Mouse (Mus musculus): ENCODE data around the gene Qrich2. TPM values are rescaled to one million over a fixed set of nuclear protein-coding genes. Genes with fewer than 3 reads are reported as not detected.

Gene Qrich2
- total and polyA plus RNA-seq, 3 experiments, result 0.11 TPM; not detected in 2

DNA sequence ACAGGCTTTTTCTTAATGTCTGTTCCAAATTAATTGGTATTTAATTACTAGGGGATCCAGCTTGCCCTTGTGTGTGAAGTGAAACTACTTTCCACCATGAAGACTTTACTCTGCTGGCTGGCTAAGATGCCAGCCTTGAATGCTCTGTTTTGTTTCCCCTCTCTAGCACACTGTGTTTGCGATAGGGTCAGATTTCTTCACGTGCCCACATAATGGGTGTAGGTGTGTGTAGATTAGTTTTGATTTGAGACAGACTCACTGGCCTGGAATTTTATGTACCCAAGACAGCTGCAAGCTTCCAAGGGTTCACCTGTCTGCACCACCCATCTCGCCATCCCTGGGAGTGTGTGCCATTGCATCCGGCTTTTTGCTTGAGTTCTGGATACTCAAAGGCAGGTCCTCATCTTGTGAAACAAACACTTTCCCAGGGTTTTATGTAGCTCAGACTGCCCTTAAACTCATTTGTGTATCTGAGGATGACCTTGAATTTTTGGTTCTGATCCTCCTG is 47.5 kb upstream of the Qrich2 start:
- Histone ChIP-seq H3K36me3 (ENCODE audit: control insufficient read depth in 1 of 2, insufficient read depth in 2 of 2, low read length in 2 of 2) (peaks cover 0 to 9% of the 10 kb centered on the region in 2 experiments; a peak in 2 of 4 replicates), H3K4me3 (ENCODE audit: control insufficient read depth in 1 of 2, insufficient read depth in 1 of 2, low read depth in 2 of 2, low read length in 2 of 2) (no peak overlapping the region), H3K79me2 (ENCODE audit: control insufficient read depth, insufficient read depth, low read length, poor library complexity) (no peaks in the 10 kb centered on the region), H3K27ac (ENCODE audit: control insufficient read depth, low read depth, low read length) (no peak overlapping the region), H3K9ac (ENCODE audit: control insufficient read depth, low read depth, low read length, poor library complexity, severe bottlenecking) (no peak overlapping the region), H3K9me3 (replicated peaks; ENCODE audit: insufficient read depth, low read length) (no peaks in the 10 kb centered on the region), H3K27me3 (ENCODE audit: control insufficient read depth in 1 of 2, insufficient read depth in 2 of 2, low read length in 2 of 2) (no peaks in the 10 kb centered on the region), H3K4me1 (ENCODE audit: control insufficient read depth in 1 of 2, insufficient read depth in 2 of 2, low read length in 2 of 2) (peaks cover 7 to 15% of the 10 kb centered on the region in 2 experiments)
- DNase-seq (ENCODE audit: low read depth, low spot score), result no peak
- TF ChIP-seq RCOR1 (IDR thresholded peaks at IDR 0.05; ENCODE audit: low read depth, low read length) (peak; percentile 74; the same call in 1 of the 2 replicates), NRF1 (IDR thresholded peaks at IDR 0.05; ENCODE audit: insufficient read depth, low read depth, low read length, poor library complexity, severe bottlenecking) (no peak)

DNA sequence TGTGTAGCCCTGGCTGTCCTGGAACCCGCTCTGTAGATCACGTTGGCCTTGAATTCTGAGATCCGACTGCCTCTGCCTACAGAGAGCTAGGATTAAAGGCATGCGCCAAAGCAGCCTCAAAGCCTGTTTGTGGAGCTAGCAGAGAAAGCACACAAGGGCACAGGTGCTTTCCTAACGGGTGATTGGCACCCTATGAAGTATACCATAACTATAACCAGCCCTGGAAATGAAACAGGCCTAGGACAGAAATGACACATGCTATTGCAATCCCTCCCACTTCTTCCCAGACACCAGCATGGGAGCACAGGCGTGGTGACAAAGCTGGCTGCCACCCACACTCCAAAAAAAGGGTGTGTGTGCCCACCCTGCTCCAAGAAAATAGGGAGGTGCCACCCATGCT is 46.9 kb upstream of the Qrich2 start:
- Histone ChIP-seq H3K4me3 (ENCODE audit: control insufficient read depth in 1 of 2, insufficient read depth in 1 of 2, low read depth in 2 of 2, low read length in 2 of 2) (no peak overlapping the region), H3K27me3 (ENCODE audit: control insufficient read depth in 1 of 2, insufficient read depth in 2 of 2, low read length in 2 of 2) (no peaks in the 10 kb centered on the region)

DNA sequence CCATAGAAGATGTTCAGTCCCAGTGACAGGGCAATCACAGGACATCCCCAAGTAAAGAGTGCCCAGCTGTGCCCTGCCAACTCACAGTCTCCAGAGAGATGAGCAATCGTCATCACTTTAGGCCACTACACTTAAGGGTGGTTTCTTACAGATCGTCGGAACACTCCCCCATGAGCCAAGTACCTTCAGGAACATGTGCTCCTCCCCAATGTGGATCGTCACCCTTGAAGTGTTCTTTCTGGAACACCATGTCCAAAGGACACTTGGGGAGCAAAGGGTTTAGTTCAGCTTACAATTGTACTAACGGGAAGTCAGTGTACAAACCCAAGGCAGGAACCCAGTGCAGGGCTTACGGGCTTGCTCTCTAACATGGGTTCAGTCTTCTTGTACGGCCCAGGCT is 46.1 kb upstream of the Qrich2 start:
- DNase-seq (ENCODE audit: low read depth, low spot score), result no peak
- no peaks in the 10 kb centered on the region for H3K9me3 ChIP-seq (replicated peaks; ENCODE audit: insufficient read depth, low read length)
- no peak overlapping the region for H3K27ac ChIP-seq (ENCODE audit: control insufficient read depth, low read depth, low read length)
- no peaks in the 10 kb centered on the region for H3K27me3 ChIP-seq (ENCODE audit: control insufficient read depth in 1 of 2, insufficient read depth in 2 of 2, low read length in 2 of 2)
- no peak for TF ChIP-seq GATA1 (IDR thresholded peaks at IDR 0.05; ENCODE audit: low read depth, low read length)
- no peak for TF ChIP-seq BHLHE40 (IDR thresholded peaks at IDR 0.05; ENCODE audit: borderline replicate concordance, low read depth, low read length)
- no peak for TF ChIP-seq SIN3A (IDR thresholded peaks at IDR 0.05; ENCODE audit: low read length)
- TF ChIP-seq CHD2 (IDR thresholded peaks at IDR 0.05; ENCODE audit: low read length), result no peak
- no peaks in the 10 kb centered on the region for H3K79me2 ChIP-seq (ENCODE audit: control insufficient read depth, insufficient read depth, low read length, poor library complexity)
- peaks cover 0 to 17% of the 10 kb centered on the region in 2 experiments; a peak in 2 of 4 replicates for H3K36me3 ChIP-seq (ENCODE audit: control insufficient read depth in 1 of 2, insufficient read depth in 2 of 2, low read length in 2 of 2)
- H3K4me1 ChIP-seq (ENCODE audit: control insufficient read depth in 1 of 2, insufficient read depth in 2 of 2, low read length in 2 of 2), result peaks cover 16 to 23% of the 10 kb centered on the region in 2 experiments
- no peak overlapping the region for H3K9ac ChIP-seq (ENCODE audit: control insufficient read depth, low read depth, low read length, poor library complexity, severe bottlenecking)
- no peak overlapping the region for H3K4me3 ChIP-seq (ENCODE audit: control insufficient read depth in 1 of 2, insufficient read depth in 1 of 2, low read depth in 2 of 2, low read length in 2 of 2)

More for the DNA sequence above, 46.9 kb upstream of the Qrich2 start:
- no peaks in the 10 kb centered on the region for H3K9me3 ChIP-seq (replicated peaks; ENCODE audit: insufficient read depth, low read length)
- H3K9ac ChIP-seq (ENCODE audit: control insufficient read depth, low read depth, low read length, poor library complexity, severe bottlenecking), result no peak overlapping the region
- H3K36me3 ChIP-seq (ENCODE audit: control insufficient read depth in 1 of 2, insufficient read depth in 2 of 2, low read length in 2 of 2), result peaks cover 0 to 10% of the 10 kb centered on the region in 2 experiments; a peak in 2 of 4 replicates
- TF ChIP-seq TCF12 (IDR thresholded peaks at IDR 0.05; ENCODE audit: low read depth, low read length) (0 out of 2 replicates have a peak, but pooled peaks have one; percentile 12), ELF1 (IDR thresholded peaks at IDR 0.05; ENCODE audit: low read depth, low read length) (no peak)
- H3K27ac ChIP-seq (ENCODE audit: control insufficient read depth, low read depth, low read length), result no peak overlapping the region
- DNase-seq (ENCODE audit: low read depth, low spot score), result no peak
- H3K79me2 ChIP-seq (ENCODE audit: control insufficient read depth, insufficient read depth, low read length, poor library complexity), result no peaks in the 10 kb centered on the region
- peaks cover 8 to 16% of the 10 kb centered on the region in 2 experiments for H3K4me1 ChIP-seq (ENCODE audit: control insufficient read depth in 1 of 2, insufficient read depth in 2 of 2, low read length in 2 of 2)

Data from MEL (cell line).